Mouse (Mus musculus): Measurements from ENCODE around the gene Pard3b. TPM values are rescaled to one million over a fixed set of nuclear protein-coding genes. Genes with fewer than 3 reads are reported as not detected.

Pard3b gene
- total and polyA plus RNA-seq, 3 experiments = 0.30 to 0.75 (median 0.63) TPM

DNA sequence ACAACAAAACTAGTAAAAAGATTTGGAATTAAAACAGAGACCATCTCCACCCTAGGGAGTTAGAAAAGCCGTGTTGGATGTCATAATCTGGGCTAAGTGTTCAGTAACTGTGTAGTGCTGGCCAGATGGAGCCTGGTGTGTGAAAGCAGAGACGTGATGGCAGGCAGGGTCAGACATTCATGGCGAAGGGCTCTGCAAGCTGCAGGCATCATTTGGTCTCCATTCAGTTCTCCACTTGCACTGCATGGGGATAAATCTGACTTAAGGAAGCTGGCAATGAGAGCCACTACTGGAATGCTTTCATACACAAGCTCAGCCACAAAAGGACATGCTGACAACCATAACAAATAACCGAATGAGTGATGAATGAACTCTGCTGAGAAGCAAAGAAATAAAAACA is 265.4 kb downstream of the Pard3b start:
- dilution Hi-C loops (cut with MboI; ENCODE audit: extremely low pct_ligation_motif_present, extremely low pct_unique_long_range_greater_than_20kb, low sequenced_read_pairs) (no loop called here), in situ Hi-C loops (cut with MboI; ENCODE audit: low pct_ligation_motif_present, low pct_unique_long_range_greater_than_20kb, low sequenced_read_pairs) (no loop called here)
- no peaks in the 10 kb centered on the region for H3K27me3 ChIP-seq (replicated peaks)
- no peak for DNase-seq (ENCODE audit: extremely low read depth)
- H3K4me1 ChIP-seq (ENCODE audit: control insufficient read depth in 1 of 2, insufficient read depth in 2 of 2) = no peaks in the 10 kb centered on the region
- H3K4me2 ChIP-seq (ENCODE audit: insufficient read depth, low read depth, poor library complexity, severe bottlenecking) = no peak overlapping the region
- no peaks in the 10 kb centered on the region for H3K79me2 ChIP-seq (replicated peaks; ENCODE audit: control insufficient read depth, extremely low read depth, insufficient read depth, poor library complexity, severe bottlenecking)
- TF ChIP-seq EP300 (IDR thresholded peaks at IDR 0.05; ENCODE audit: low read length) = no peak
- no peak for TF ChIP-seq ETS1 (conservative IDR thresholded peaks at IDR 0.05; ENCODE audit: low read depth, low read length)
- no peak for TF ChIP-seq POLR2AphosphoS2 (IDR thresholded peaks at IDR 0.05; ENCODE audit: low read depth, low read length)
- TF ChIP-seq ZC3H11A (IDR thresholded peaks at IDR 0.05; ENCODE audit: low read depth, low read length) = no peak
- no peak for TF ChIP-seq TCF12 (IDR thresholded peaks at IDR 0.05; ENCODE audit: low read depth, low read length)
- TF ChIP-seq MYC (IDR thresholded peaks at IDR 0.05; ENCODE audit: low read depth, low read length) = no peak
- no peak for TF ChIP-seq MEF2A (IDR thresholded peaks at IDR 0.05; ENCODE audit: borderline replicate concordance, low read depth, low read length)
- no peak for TF ChIP-seq TBP (conservative IDR thresholded peaks at IDR 0.05; ENCODE audit: low read depth, low read length)
- TF ChIP-seq CTCF (conservative IDR thresholded peaks at IDR 0.05 in 1 of 2, IDR thresholded peaks at IDR 0.05 in 1 of 2; ENCODE audit: low read depth in 2 of 2, low read length in 2 of 2) = no peak
- TF ChIP-seq SIN3A (IDR thresholded peaks at IDR 0.05; ENCODE audit: low read length) = no peak
- TF ChIP-seq POLR2A (IDR thresholded peaks at IDR 0.05; ENCODE audit: low read depth, low read length) = no peak
- no peak for TF ChIP-seq JUN (IDR thresholded peaks at IDR 0.05; ENCODE audit: insufficient read depth, low read depth, low read length)
- no peak for TF ChIP-seq ZKSCAN1 (IDR thresholded peaks at IDR 0.05; ENCODE audit: borderline replicate concordance, low read depth, low read length)
- no peak for TF ChIP-seq MAX (IDR thresholded peaks at IDR 0.05; ENCODE audit: low read length)
- no peak for TF ChIP-seq CHD2 (IDR thresholded peaks at IDR 0.05; ENCODE audit: low read length)
- TF ChIP-seq MAFK (IDR thresholded peaks at IDR 0.05; ENCODE audit: insufficient replicate concordance, low read length) = no peak
- TF ChIP-seq IRF4 (IDR thresholded peaks at IDR 0.05; ENCODE audit: low read depth, low read length) = no peak
- no peak for TF ChIP-seq NELFE (IDR thresholded peaks at IDR 0.05; ENCODE audit: low read depth, low read length)
- TF ChIP-seq ELF1 (IDR thresholded peaks at IDR 0.05; ENCODE audit: low read depth, low read length) = no peak
- TF ChIP-seq SMC3 (IDR thresholded peaks at IDR 0.05; ENCODE audit: low read depth, low read length) = no peak
- no peaks in the 10 kb centered on the region for H3K9me3 ChIP-seq (replicated peaks; ENCODE audit: low read length)
- H3K27ac ChIP-seq (ENCODE audit: insufficient read depth, low read depth) = no peak overlapping the region
- H3K9ac ChIP-seq (ENCODE audit: insufficient read depth, low read depth) = no peak overlapping the region
- no peaks in the 10 kb centered on the region for H3K36me3 ChIP-seq (replicated peaks in 1 of 2; ENCODE audit: control insufficient read depth in 1 of 2, insufficient read depth in 1 of 2, low read length in 1 of 2)
- no peak overlapping the region for H3K4me3 ChIP-seq (replicated peaks in 1 of 3; ENCODE audit: low read depth in 2 of 3, low read length in 2 of 3, poor library complexity in 1 of 3)

DNA sequence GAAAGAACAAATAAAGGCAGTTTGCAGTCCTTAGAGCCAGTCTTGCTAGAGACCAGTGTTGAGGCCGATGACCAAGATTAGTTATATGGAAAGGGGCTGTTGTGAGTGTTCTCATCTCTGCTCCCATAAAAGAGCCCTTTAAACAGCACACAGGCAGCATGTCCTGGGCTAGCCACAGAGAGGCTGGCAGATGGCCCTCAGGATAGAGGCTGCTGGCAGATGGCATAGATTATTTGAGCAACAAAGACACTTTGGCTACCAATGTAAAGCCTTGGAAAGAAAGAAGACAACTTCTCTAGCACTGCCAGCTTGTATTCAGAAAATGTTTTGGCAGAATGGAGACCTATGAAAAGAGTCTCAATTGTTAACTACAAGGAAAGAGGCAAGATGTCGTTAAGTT is 274.3 kb downstream of the Pard3b start:
- Histone ChIP-seq H3K9me3 (replicated peaks; ENCODE audit: low read length) (no peaks in the 10 kb centered on the region), H3K4me1 (ENCODE audit: control insufficient read depth in 1 of 2, insufficient read depth in 2 of 2) (no peaks in the 10 kb centered on the region), H3K27ac (ENCODE audit: insufficient read depth, low read depth) (no peak overlapping the region), H3K27me3 (replicated peaks) (no peaks in the 10 kb centered on the region), H3K9ac (ENCODE audit: insufficient read depth, low read depth) (no peak overlapping the region), H3K79me2 (replicated peaks; ENCODE audit: control insufficient read depth, extremely low read depth, insufficient read depth, poor library complexity, severe bottlenecking) (no peaks in the 10 kb centered on the region), H3K36me3 (replicated peaks in 1 of 2; ENCODE audit: control insufficient read depth in 1 of 2, insufficient read depth in 1 of 2, low read length in 1 of 2) (no peaks in the 10 kb centered on the region), H3K4me3 (replicated peaks in 1 of 3; ENCODE audit: low read depth in 2 of 3, low read length in 2 of 3, poor library complexity in 1 of 3) (no peak overlapping the region), H3K4me2 (ENCODE audit: insufficient read depth, low read depth, poor library complexity, severe bottlenecking) (no peak overlapping the region)
- in situ Hi-C loops (cut with MboI; ENCODE audit: low pct_ligation_motif_present, low pct_unique_long_range_greater_than_20kb, low sequenced_read_pairs) (no loop called here), dilution Hi-C loops (cut with MboI; ENCODE audit: extremely low pct_ligation_motif_present, extremely low pct_unique_long_range_greater_than_20kb, low sequenced_read_pairs) (no loop called here)
- no peak for DNase-seq (ENCODE audit: extremely low read depth)
- TF ChIP-seq ZMIZ1 (IDR thresholded peaks at IDR 0.05; ENCODE audit: low read depth, low read length) (no peak), EP300 (IDR thresholded peaks at IDR 0.05; ENCODE audit: low read length) (no peak), TBP (conservative IDR thresholded peaks at IDR 0.05; ENCODE audit: low read depth, low read length) (no peak), MXI1 (IDR thresholded peaks at IDR 0.05; ENCODE audit: low read depth, low read length) (no peak), E2F4 (IDR thresholded peaks at IDR 0.05; ENCODE audit: insufficient replicate concordance, low read depth, low read length) (no peak), KAT2A (IDR thresholded peaks at IDR 0.05; ENCODE audit: insufficient replicate concordance, low read length) (no peak), SIN3A (IDR thresholded peaks at IDR 0.05; ENCODE audit: low read length) (no peak), NRF1 (IDR thresholded peaks at IDR 0.05; ENCODE audit: low read depth, low read length) (no peak), NELFE (IDR thresholded peaks at IDR 0.05; ENCODE audit: low read depth, low read length) (no peak), JUND (conservative IDR thresholded peaks at IDR 0.05; ENCODE audit: low read depth, low read length) (no peak), MYC (IDR thresholded peaks at IDR 0.05; ENCODE audit: low read depth, low read length) (no peak), SMC3 (IDR thresholded peaks at IDR 0.05; ENCODE audit: low read depth, low read length) (no peak), BHLHE40 (IDR thresholded peaks at IDR 0.05; ENCODE audit: low read depth, low read length) (no peak), RAD21 (IDR thresholded peaks at IDR 0.05; ENCODE audit: low read depth, low read length) (no peak), MAZ (IDR thresholded peaks at IDR 0.05; ENCODE audit: low read depth, low read length) (no peak), IRF4 (IDR thresholded peaks at IDR 0.05; ENCODE audit: low read depth, low read length) (no peak), MAX (IDR thresholded peaks at IDR 0.05; ENCODE audit: low read length) (no peak)
